Mouse (Mus musculus) neural tube, embryonic 12.5 days (tissue): Measurements from ENCODE around the gene D17Wsu92e. TPM values are rescaled to one million over a fixed set of nuclear protein-coding genes. Genes with fewer than 3 reads are reported as not detected.
"Not testable (repeated sequence)": the region's sequence is repeated elsewhere in the genome, so short reads cannot be mapped to it uniquely, and the experiment has no call there.

Experiments used
- ATAC-seq: fragments of 200-750 bp; cut with Nextera tagmentation; 2 replicates; pipeline ENCODE4 v1.8.0; 2017; ENCODE audit warnings: low read depth, mild to moderate bottlenecking, moderate TSS enrichment, moderate library complexity; ENCODE audit not compliant: low FRiP score
- H3K27ac ChIP-seq: fragments of 300-500 bp; sonication (generic); 2 replicates; pipeline ENCODE4 v1.5.1; 2016
- H3K27me3 ChIP-seq: fragments of 300-500 bp; sonication (generic); replicated peaks from 2 replicates; pipeline ENCODE4 v1.6.1; 2016; ENCODE audit warnings: mild to moderate bottlenecking
- H3K36me3 ChIP-seq: fragments of 300-500 bp; sonication (generic); 2 replicates; pipeline ENCODE4 v1.6.1; 2016; ENCODE audit warnings: mild to moderate bottlenecking
- H3K4me1 ChIP-seq: fragments of 300-500 bp; sonication (generic); 2 replicates; pipeline ENCODE4 v1.6.1; 2016
- H3K4me2 ChIP-seq: fragments of 300-500 bp; sonication (generic); replicated peaks from 2 replicates; pipeline ENCODE4 v1.6.1; 2016; ENCODE audit warnings: mild to moderate bottlenecking
- H3K4me3 ChIP-seq: fragments of 300-500 bp; sonication (generic); 2 replicates; pipeline ENCODE4 v1.5.1; 2016
- H3K9ac ChIP-seq: fragments of 300-500 bp; sonication (generic); 2 replicates; pipeline ENCODE4 v1.6.1; 2016; ENCODE audit warnings: mild to moderate bottlenecking
- H3K9me3 ChIP-seq: fragments of 300-500 bp; sonication (generic); 2 replicates; pipeline ENCODE4 v1.6.1; 2016; ENCODE audit warnings: mild to moderate bottlenecking
- WGBS: fragments of 180-500 bp; shearing (Covaris S2); methylation state at CpG from one replicate; pipeline ENCODE4 v1.1.7; 2016; 5-methylcytosine and 5-hydroxymethylcytosine counted together
- polyA plus RNA-seq: library from polyadenylated mRNA; unstranded; fragments of >200 nt; fragmentation: Nextera tagmentation; extraction: Ambion mirVana; gene quantifications from 2 replicates; pipeline ENCODE4 v1.2.1, GENCODE M21; 2016

Gene D17Wsu92e
- 11.5 and 12.1 TPM in 2 replicates for polyA plus RNA-seq

GRCm38 (mm10) chr17:27820568-27821406 lies at the start of gene D17Wsu92e:
D17Wsu92e (minus strand) TSS chr17:27820648.
- 3% methylated on average over 46 of the region's 56 CpGs for WGBS
- Histone ChIP-seq H3K9me3 (no peaks in the 10 kb centered on the region), H3K4me3 (peak within 1 kb of the TSS; percentile 99), H3K9ac (peak within 1 kb of the TSS; percentile 98), H3K27ac (peak within 1 kb of the TSS; percentile 74), H3K27me3 (no peaks in the 10 kb centered on the region), H3K36me3 (no peaks in the 10 kb centered on the region), H3K4me2 (peak within 1 kb of the TSS; percentile 96), H3K4me1 (peaks cover 25% of the 10 kb centered on the region)
- peak; percentile 98 for ATAC-seq

- H3K27ac ChIP-seq: no peak overlapping the region
- 91% methylated on average over 4 of the region's 4 CpGs for WGBS
- H3K4me1 ChIP-seq: no peaks in the 10 kb centered on the region; the same call in 1 of the 2 replicates
- no peak overlapping the region for H3K9ac ChIP-seq
- H3K36me3 ChIP-seq: no peaks in the 10 kb centered on the region
- H3K4me3 ChIP-seq: no peak overlapping the region
- H3K27me3 ChIP-seq: no peaks in the 10 kb centered on the region
- no peak overlapping the region for H3K4me2 ChIP-seq
- H3K9me3 ChIP-seq: no peaks in the 10 kb centered on the region
- no peak for ATAC-seq
Observed at GRCm38 (mm10) chr17:27866737-27867136, 46.3 kb upstream of the D17Wsu92e start.

GRCm38 (mm10) chr17:27865461-27865860 lies 45.0 kb upstream of the D17Wsu92e start:
- WGBS: 78% methylated on average over 2 of the region's 2 CpGs
- H3K9ac ChIP-seq: no peak overlapping the region

GRCm38 (mm10) chr17:27859131-27859530 lies 38.7 kb upstream of the D17Wsu92e start:
- H3K27me3 ChIP-seq: no peaks in the 10 kb centered on the region
- no peaks in the 10 kb centered on the region for H3K9me3 ChIP-seq
- 46% methylated on average over 2 of the region's 2 CpGs for WGBS
- H3K4me2 ChIP-seq: peak overlapping the region; percentile 94
- H3K4me1 ChIP-seq: peaks cover 25% of the 10 kb centered on the region
- no peak overlapping the region for H3K27ac ChIP-seq
- H3K4me3 ChIP-seq: no peak overlapping the region
- H3K9ac ChIP-seq: no peak overlapping the region
- ATAC-seq: no peak
- H3K36me3 ChIP-seq: peaks cover 3% of the 10 kb centered on the region; the same call in 1 of the 2 replicates

More at GRCm38 (mm10) chr17:27865461-27865860, 45.0 kb upstream of the D17Wsu92e start:
- H3K9me3 ChIP-seq: no peaks in the 10 kb centered on the region
- no peaks in the 10 kb centered on the region for H3K36me3 ChIP-seq
- H3K27me3 ChIP-seq: no peaks in the 10 kb centered on the region
- H3K27ac ChIP-seq: no peak overlapping the region
- no peaks in the 10 kb centered on the region; the same call in 1 of the 2 replicates for H3K4me1 ChIP-seq
- no peak overlapping the region for H3K4me2 ChIP-seq
- ATAC-seq: no peak
- H3K4me3 ChIP-seq: no peak overlapping the region

DNA sequence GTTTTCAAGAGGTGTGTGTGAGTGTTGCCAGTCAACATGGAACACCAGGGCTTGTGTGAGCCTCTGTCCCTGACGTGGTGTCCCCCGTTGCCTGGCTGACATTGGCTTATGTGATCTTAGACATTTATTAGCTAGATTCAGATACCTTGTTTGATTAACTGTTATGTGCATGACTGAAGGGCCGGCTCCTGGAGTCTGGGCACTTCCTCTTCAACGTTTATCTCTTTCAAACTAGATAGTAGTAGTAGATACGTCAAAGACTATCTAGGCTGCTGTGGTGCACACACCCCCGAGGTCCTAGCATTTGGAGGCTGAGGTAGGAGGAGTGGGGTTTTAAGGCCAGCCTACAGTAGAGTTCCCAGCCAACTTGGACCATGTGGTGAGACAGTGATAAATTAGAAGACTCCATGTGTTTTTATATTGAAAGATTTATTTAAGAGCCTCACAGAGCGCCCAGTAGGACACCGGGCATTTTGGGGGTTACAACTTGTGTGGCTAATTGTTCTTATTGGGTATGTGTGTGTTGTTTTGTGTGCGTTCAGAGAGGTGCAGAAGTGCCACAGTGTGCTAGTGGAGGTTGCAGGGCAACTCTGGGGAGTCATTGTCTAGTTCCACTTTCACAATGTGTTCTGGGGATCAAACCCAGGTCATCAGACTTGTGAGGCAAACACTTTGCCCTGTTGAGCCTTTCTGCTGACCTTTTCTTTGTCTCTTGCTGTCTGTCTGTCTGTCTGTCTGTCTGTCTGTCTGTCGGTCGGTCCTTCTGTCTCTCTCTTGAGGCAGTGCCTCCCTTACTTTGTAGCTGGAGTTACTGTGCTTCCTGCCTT lies 37.4 kb upstream of the D17Wsu92e start:
- 40% methylated on average over 11 of the region's 11 CpGs for WGBS
- Histone ChIP-seq H3K4me2 (peak overlapping the region; percentile 94), H3K4me1 (peaks cover 25% of the 10 kb centered on the region), H3K27ac (no peak overlapping the region), H3K4me3 (peak overlapping the region; percentile 85), H3K9ac (peak overlapping the region; percentile 89), H3K36me3 (peaks cover 14% of the 10 kb centered on the region), H3K9me3 (no peaks in the 10 kb centered on the region), H3K27me3 (no peaks in the 10 kb centered on the region)
- no peak for ATAC-seq

DNA sequence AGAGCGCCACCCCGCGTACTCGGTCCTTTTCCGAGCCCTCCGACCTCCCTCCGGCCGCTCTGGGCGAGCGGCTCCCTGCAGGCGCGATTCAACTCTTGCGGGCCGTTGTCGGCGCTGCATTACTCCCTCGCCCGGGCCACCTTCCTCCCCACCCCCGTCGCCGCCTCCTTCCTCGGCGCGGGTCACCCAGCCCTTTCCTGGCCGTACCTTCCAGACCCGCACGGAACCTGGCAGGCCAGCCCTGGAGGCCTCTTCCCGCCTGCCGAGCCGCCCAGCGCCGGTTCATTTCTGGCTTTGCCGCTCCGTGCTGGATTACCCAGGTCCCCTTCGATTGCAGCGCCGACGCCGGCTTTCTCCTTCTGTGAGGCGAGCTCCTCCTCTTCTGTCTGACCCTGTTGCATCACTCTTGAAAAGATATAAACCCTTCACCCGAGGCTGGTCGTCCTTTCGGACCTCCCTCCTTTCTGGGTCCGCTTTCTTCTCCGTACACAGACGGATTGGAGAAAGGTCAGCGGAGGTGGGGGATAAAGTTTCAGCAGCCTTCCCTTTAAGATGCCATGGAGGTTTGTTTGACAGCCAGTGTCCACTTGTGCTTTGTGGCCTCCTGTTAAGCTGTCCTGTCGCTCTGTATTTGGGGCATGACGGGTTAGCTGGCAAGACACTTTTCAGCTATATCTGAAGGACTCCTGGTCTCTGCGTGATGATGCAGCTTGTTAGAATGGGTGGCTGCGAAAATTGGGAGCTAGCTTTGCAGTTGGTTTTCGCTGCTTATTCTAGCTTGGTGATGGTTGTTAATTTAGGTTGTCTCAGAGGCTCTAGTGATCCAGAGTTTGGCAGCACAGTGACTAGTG lies 36.6 kb upstream of the D17Wsu92e start:
- H3K4me3 ChIP-seq: peak overlapping the region; percentile 85
- no peaks in the 10 kb centered on the region for H3K9me3 ChIP-seq
- H3K36me3 ChIP-seq: peaks cover 22% of the 10 kb centered on the region
- peaks cover 25% of the 10 kb centered on the region for H3K4me1 ChIP-seq
- H3K27me3 ChIP-seq: no peaks in the 10 kb centered on the region
- H3K9ac ChIP-seq: peak overlapping the region; percentile 89
- 2% methylated on average over 52 of the region's 52 CpGs for WGBS
- peak; percentile 72 for ATAC-seq
- peak overlapping the region; percentile 53 for H3K27ac ChIP-seq
- peak overlapping the region; percentile 94 for H3K4me2 ChIP-seq

DNA sequence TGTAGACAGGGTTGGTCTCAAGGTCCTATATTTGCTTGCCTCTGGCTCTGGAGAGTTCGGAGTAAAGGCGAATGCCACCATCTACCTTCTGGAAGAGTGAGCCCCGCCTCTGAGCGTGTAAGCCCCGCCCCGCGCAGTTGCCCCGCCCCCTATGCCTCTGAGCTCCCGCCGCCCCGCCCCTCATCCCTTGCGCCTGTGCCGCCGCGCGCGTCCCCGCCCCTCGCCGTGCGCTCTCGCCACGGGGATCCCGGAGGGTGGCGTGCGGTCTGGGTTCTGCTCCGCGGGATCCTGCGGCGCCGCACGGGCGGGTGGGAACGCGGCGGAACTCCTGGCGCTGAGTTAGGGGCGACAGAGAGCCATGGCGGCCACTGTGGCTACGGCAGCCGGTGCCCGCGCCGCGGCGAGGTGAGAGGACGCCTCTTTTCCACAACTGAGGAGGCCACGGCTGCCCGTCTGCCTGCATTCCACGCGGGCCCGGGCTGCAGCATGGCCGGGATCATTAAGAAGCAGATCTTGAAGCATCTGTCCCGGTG lies 35.9 kb upstream of the D17Wsu92e start, which contains the start of gene Uhrf1bp1:
Gene Uhrf1bp1 (plus strand): TSS at position 177 of the 533 bp plus-strand sequence.
- H3K4me3 ChIP-seq: peak within 1 kb of the TSS; percentile 85
- H3K27ac ChIP-seq: peak within 1 kb of the TSS; percentile 53
- under 1% methylated on average over 54 of the region's 54 CpGs for WGBS
- no peaks in the 10 kb centered on the region for H3K27me3 ChIP-seq
- no peaks in the 10 kb centered on the region for H3K9me3 ChIP-seq
- H3K4me2 ChIP-seq: peak within 1 kb of the TSS; percentile 94
- H3K4me1 ChIP-seq: peaks cover 25% of the 10 kb centered on the region
- peak; percentile 76 for ATAC-seq
- peak within 1 kb of the TSS; percentile 89 for H3K9ac ChIP-seq
- H3K36me3 ChIP-seq: peaks cover 27% of the 10 kb centered on the region

DNA sequence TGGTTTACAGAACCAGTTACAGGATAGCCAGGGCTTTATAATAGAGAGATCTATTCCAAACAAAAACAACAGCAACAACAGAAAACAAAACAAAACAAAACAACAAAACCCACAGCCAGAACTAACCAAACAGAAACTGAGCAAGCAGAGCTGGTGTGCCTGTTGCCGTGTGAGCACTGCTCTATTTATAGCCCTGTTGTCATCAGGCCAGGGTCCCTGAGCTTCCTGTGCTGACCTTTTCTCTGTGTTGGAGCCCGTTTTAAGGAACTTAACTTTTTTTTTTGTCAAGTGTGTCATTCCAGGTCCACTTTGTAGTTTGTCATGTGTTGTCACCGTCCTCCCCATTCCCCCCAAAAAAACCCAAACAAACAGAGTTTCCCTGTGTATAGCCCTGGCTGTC lies 30.6 kb upstream of the D17Wsu92e start:
- Histone ChIP-seq H3K27me3 (no peaks in the 10 kb centered on the region), H3K4me3 (no peak overlapping the region), H3K9me3 (no peaks in the 10 kb centered on the region), H3K4me1 (no peaks in the 10 kb centered on the region), H3K4me2 (no peak overlapping the region), H3K27ac (no peak overlapping the region), H3K36me3 (peaks cover 76% of the 10 kb centered on the region), H3K9ac (no peak overlapping the region)
- 80% methylated on average over 3 of the region's 3 CpGs for WGBS
- no peak for ATAC-seq

GRCm38 (mm10) chr17:27848351-27848750 lies 27.9 kb upstream of the D17Wsu92e start:
- 96% methylated on average over 1 of the region's 1 CpGs for WGBS
- no peak for ATAC-seq
- no peaks in the 10 kb centered on the region for H3K9me3 ChIP-seq
- H3K9ac ChIP-seq: no peak overlapping the region
- no peak overlapping the region for H3K4me3 ChIP-seq
- no peaks in the 10 kb centered on the region for H3K27me3 ChIP-seq
- no peaks in the 10 kb centered on the region for H3K4me1 ChIP-seq
- H3K4me2 ChIP-seq: no peak overlapping the region
- H3K36me3 ChIP-seq: peaks cover 90% of the 10 kb centered on the region
- H3K27ac ChIP-seq: no peak overlapping the region

DNA sequence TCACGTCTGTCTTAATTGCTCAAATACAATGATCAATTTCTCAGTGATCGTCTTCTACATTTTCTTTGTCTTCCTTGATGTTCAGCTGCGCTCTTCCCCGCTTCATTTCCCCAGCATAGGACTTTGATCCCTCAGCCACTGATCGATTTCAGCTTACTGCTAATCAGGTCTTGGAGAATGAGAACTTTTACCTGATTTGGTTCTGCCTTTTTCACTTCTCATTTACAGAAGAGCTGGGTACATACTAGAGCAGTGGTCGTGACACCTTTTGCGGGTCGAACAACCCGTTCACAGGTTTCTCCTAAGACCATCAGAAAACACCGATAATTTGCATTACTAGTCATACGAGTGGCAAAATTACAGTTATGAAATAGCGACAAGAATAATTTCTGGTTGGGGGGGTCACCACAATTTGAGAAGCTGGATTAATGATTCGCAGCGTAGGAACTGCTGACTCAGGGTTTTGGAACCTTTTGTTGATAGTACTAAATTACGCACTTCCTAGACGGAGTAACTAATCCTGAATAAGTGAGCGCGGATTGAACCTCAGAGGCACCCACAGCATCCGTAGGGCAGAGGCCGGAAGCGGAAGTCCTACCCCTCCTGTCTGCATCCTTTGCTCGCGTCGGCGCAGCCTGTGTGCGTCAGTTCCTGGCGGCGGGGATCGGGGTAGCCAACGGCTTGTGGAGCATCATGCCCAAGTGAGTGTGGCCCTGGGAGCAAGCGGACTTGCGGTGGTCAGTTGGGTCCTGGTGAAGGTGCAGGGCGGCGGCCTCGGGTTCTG lies 19.2 kb upstream of the D17Wsu92e start:
- peak overlapping the region; percentile 81 for H3K4me3 ChIP-seq
- peak overlapping the region; percentile 76 for H3K9ac ChIP-seq
- no peak overlapping the region for H3K27ac ChIP-seq
- WGBS: 3% methylated on average over 35 of the region's 35 CpGs
- H3K36me3 ChIP-seq: peaks cover 25% of the 10 kb centered on the region
- H3K27me3 ChIP-seq: peaks cover 3% of the 10 kb centered on the region; the same call in 1 of the 2 replicates
- ATAC-seq: peak; percentile 98
- H3K9me3 ChIP-seq: no peaks in the 10 kb centered on the region
- peak overlapping the region; percentile 75 for H3K4me2 ChIP-seq
- peaks cover 12% of the 10 kb centered on the region for H3K4me1 ChIP-seq

DNA sequence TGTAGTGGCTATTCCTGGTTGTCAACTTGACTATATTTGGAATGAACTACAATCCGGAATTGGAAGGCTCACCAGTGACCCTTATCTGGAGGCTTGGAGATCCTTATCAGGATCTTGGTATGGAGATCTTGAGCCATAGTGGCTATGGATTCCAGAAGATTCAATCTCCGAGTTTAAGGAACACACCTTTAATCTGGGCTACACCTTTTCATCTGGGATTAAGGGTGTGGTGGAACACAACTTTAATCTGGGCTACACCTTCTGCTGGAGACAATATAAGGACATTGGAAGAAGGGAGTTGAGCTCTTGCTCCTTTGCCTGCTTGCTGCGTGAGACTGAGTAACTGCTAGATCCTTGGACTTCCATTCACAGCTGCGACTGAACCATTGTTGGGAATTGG lies 17.4 kb upstream of the D17Wsu92e start, which contains the start of gene Snrpc:
Gene Snrpc (plus strand): TSS at position 301 of the 400 bp plus-strand sequence.
- not testable (repeated sequence) for H3K4me2 ChIP-seq, H3K4me3 ChIP-seq, H3K36me3 ChIP-seq, H3K27ac ChIP-seq, ATAC-seq, H3K9me3 ChIP-seq, H3K27me3 ChIP-seq, H3K9ac ChIP-seq
- 82% methylated on average over 4 of the region's 4 CpGs for WGBS
- peaks cover 12% of the 10 kb centered on the region for H3K4me1 ChIP-seq
